ENCODE assay signal across 23 mouse cellular contexts in genomic region chr19:38758056-38758455, GRCm38 (mm10).
DNase-seq lines count a peak whose midpoint lies in the region; ATAC-seq and TF ChIP-seq lines count a peak whose summit lies in the region.
"Had no signal": no experiment of that assay in that cellular context is flagged by ENCODE, and none has a peak within 500 bp of the region (broad histone marks: within the 10 kb centered on the region; RNA-seq: fewer than 3 reads in every experiment).

No protein-coding gene starts in this region.

- no peak overlapping the region for H3K9ac ChIP-seq in heart, embryonic 13.5 days
- no peak overlapping the region for H3K9ac ChIP-seq in neural tube, embryonic 15.5 days (replicated peaks)
- H3K9ac ChIP-seq in ES-E14 (ENCODE audit: insufficient read depth, low read depth, low read length, poor library complexity, severe bottlenecking): no peak overlapping the region
- H3K9ac ChIP-seq in limb, embryonic 15.5 days: no peak overlapping the region
- H3K9ac ChIP-seq in lung, postnatal 0 days (replicated peaks; ENCODE audit: low read depth): no peak overlapping the region
- H3K9ac ChIP-seq: embryonic facial prominence, embryonic 12.5 days; intestine, embryonic 15.5 days; liver, embryonic 15.5 days; lung, embryonic 15.5 days had no signal

- 57% methylated on average over 5 of the region's 5 CpGs for WGBS in heart, embryonic 13.5 days
- WGBS in neural tube, embryonic 15.5 days: 63% methylated on average over 5 of the region's 5 CpGs
- whole genome bisulfite sequencing in limb, embryonic 15.5 days: 54% methylated on average over 5 of the region's 5 CpGs
- 62% methylated on average over 5 of the region's 5 CpGs for WGBS in lung, postnatal 0 days

- H3K4me3 ChIP-seq in heart, embryonic 13.5 days: no peak overlapping the region
- no peak overlapping the region for H3K4me3 ChIP-seq in neural tube, embryonic 15.5 days (replicated peaks)
- H3K4me3 ChIP-seq in ES-E14 (ENCODE audit: insufficient read depth in 1 of 2, low read depth in 1 of 2, low read length in 2 of 2, poor library complexity in 1 of 2, severe bottlenecking in 1 of 2): no peak overlapping the region
- H3K4me3 ChIP-seq in limb, embryonic 15.5 days: no peak overlapping the region
- no peak overlapping the region for H3K4me3 ChIP-seq in lung, postnatal 0 days (ENCODE audit: low read depth, low read length)
- H3K4me3 ChIP-seq: embryonic facial prominence, embryonic 12.5 days; hindbrain, embryonic 10.5 days; intestine, embryonic 15.5 days; liver, embryonic 15.5 days; lung, embryonic 15.5 days; midbrain, embryonic 10.5 days; myocyte had no signal

- H3K9me3 ChIP-seq in heart, embryonic 13.5 days: no peaks in the 10 kb centered on the region
- no peaks in the 10 kb centered on the region for H3K9me3 ChIP-seq in neural tube, embryonic 15.5 days (replicated peaks)
- no peaks in the 10 kb centered on the region for H3K9me3 ChIP-seq in ES-E14 (ENCODE audit: control insufficient read depth, insufficient read depth, low read depth, low read length)
- H3K9me3 ChIP-seq in limb, embryonic 15.5 days: no peaks in the 10 kb centered on the region
- no peaks in the 10 kb centered on the region for H3K9me3 ChIP-seq in lung, postnatal 0 days (ENCODE audit: low read length)
- H3K9me3 ChIP-seq: embryonic facial prominence, embryonic 12.5 days; hindbrain, embryonic 10.5 days; intestine, embryonic 15.5 days; liver, embryonic 15.5 days; lung, embryonic 15.5 days; midbrain, embryonic 10.5 days had no signal

- TF ChIP-seq CTCF in lung, postnatal 0 days (IDR thresholded peaks at IDR 0.05): no peak

- in situ Hi-C loops in ES-E14 (cut with MboI; ENCODE audit: low sequenced_read_pairs in 2 of 2, unreplicated experiment in 2 of 2): loop anchor here in 1 of 2 experiments (25.0 kb wide), 1 partner anchor 321 kb away; no protein-coding TSS in a partner anchor

- peaks cover 20% of the 10 kb centered on the region for H3K4me1 ChIP-seq in heart, embryonic 13.5 days
- H3K4me1 ChIP-seq in neural tube, embryonic 15.5 days: peaks cover 6% of the 10 kb centered on the region; the same call in 1 of the 2 replicates
- H3K4me1 ChIP-seq in ES-E14 (ENCODE audit: control insufficient read depth in 2 of 2, insufficient read depth in 2 of 2, low read length in 2 of 2, poor library complexity in 1 of 2): 0 out of 4 replicates have a peak, but pooled peaks cover 0 to 3% of the 10 kb centered on the region in 2 experiments
- H3K4me1 ChIP-seq in limb, embryonic 15.5 days: peaks cover 14% of the 10 kb centered on the region; the same call in 1 of the 2 replicates
- no peaks in the 10 kb centered on the region for H3K4me1 ChIP-seq in lung, postnatal 0 days (ENCODE audit: insufficient read depth, low read depth, low read length)
- H3K4me1 ChIP-seq: hindbrain, embryonic 10.5 days; intestine, embryonic 15.5 days; liver, embryonic 15.5 days; midbrain, embryonic 10.5 days had no signal

- H3K4me2 ChIP-seq in heart, embryonic 13.5 days: no peak overlapping the region
- no peak overlapping the region for H3K4me2 ChIP-seq in neural tube, embryonic 15.5 days
- H3K4me2 ChIP-seq in limb, embryonic 15.5 days: no peak overlapping the region
- H3K4me2 ChIP-seq in lung, postnatal 0 days (replicated peaks; ENCODE audit: low read depth, low read length): no peak overlapping the region
- H3K4me2 ChIP-seq: embryonic facial prominence, embryonic 12.5 days; intestine, embryonic 15.5 days; liver, embryonic 15.5 days; lung, embryonic 15.5 days had no signal

- H3K36me3 ChIP-seq in heart, embryonic 13.5 days: peaks cover 23% of the 10 kb centered on the region; the same call in 1 of the 2 replicates
- no peaks in the 10 kb centered on the region for H3K36me3 ChIP-seq in neural tube, embryonic 15.5 days
- H3K36me3 ChIP-seq in ES-E14 (ENCODE audit: control insufficient read depth, insufficient read depth, low read length, poor library complexity, severe bottlenecking): no peaks in the 10 kb centered on the region
- peaks cover 4% of the 10 kb centered on the region for H3K36me3 ChIP-seq in limb, embryonic 15.5 days
- no peaks in the 10 kb centered on the region for H3K36me3 ChIP-seq in lung, postnatal 0 days (ENCODE audit: insufficient read depth, low read length)
- H3K36me3 ChIP-seq: embryonic facial prominence, embryonic 12.5 days; intestine, embryonic 15.5 days; liver, embryonic 15.5 days; lung, embryonic 15.5 days had no signal

- peak overlapping the region; percentile 32; the same call in 1 of the 2 replicates for H3K27ac ChIP-seq in heart, embryonic 13.5 days (replicated peaks)
- H3K27ac ChIP-seq in neural tube, embryonic 15.5 days (replicated peaks): 0 out of 2 replicates have a peak overlapping the region, but pooled peaks have one; percentile 38
- no peak overlapping the region for H3K27ac ChIP-seq in ES-E14 (ENCODE audit: insufficient read depth, low read depth, low read length, poor library complexity, severe bottlenecking)
- peak overlapping the region; percentile 27 for H3K27ac ChIP-seq in limb, embryonic 15.5 days
- no peak overlapping the region for H3K27ac ChIP-seq in lung, postnatal 0 days (ENCODE audit: low read length)
- H3K27ac ChIP-seq: embryonic facial prominence, embryonic 12.5 days; hindbrain, embryonic 10.5 days; intestine, embryonic 15.5 days; liver, embryonic 15.5 days; lung, embryonic 15.5 days; macrophage; midbrain, embryonic 10.5 days had no signal

- H3K27me3 ChIP-seq in heart, embryonic 13.5 days (replicated peaks): no peaks in the 10 kb centered on the region
- no peaks in the 10 kb centered on the region for H3K27me3 ChIP-seq in neural tube, embryonic 15.5 days (replicated peaks)
- H3K27me3 ChIP-seq in limb, embryonic 15.5 days: no peaks in the 10 kb centered on the region
- H3K27me3 ChIP-seq in lung, postnatal 0 days (replicated peaks; ENCODE audit: insufficient read depth, low read length): no peaks in the 10 kb centered on the region
- H3K27me3 ChIP-seq: embryonic facial prominence, embryonic 12.5 days; intestine, embryonic 15.5 days; liver, embryonic 15.5 days; lung, embryonic 15.5 days had no signal

- no peak for ATAC-seq in heart, embryonic 13.5 days (ENCODE audit: extremely low read depth, insufficient number of reproducible peaks, low FRiP score, low TSS enrichment)
- no peak for ATAC-seq in neural tube, embryonic 15.5 days (ENCODE audit: low FRiP score)
- ATAC-seq in limb, embryonic 15.5 days (ENCODE audit: insufficient number of reproducible peaks, low FRiP score, low TSS enrichment, low read depth): no peak
- no peak for ATAC-seq in lung, postnatal 0 days
- ATAC-seq: forebrain, embryonic 14.5 days; hindbrain, embryonic 16.5 days; midbrain, embryonic 16.5 days had no signal

- TF ChIP-seq EP300 in lung, postnatal 0 days (IDR thresholded peaks at IDR 0.05): no peak

- DNase-seq in heart, postnatal 4 days: no peak
- DNase-seq in neural tube, embryonic 10.5 days (ENCODE audit: extremely low spot score, low spot score): no peak
- DNase-seq in ES-E14 (ENCODE audit: low read depth, low spot score): peak; percentile 24
- DNase-seq in lung, postnatal 0 days (ENCODE audit: low spot score): no peak
- DNase-seq: cerebellum, adult 11 months; cerebellum, adult 9-11 months; kidney, adult 8-10 months; liver; thymus, postnatal 14 days had no signal

TF ChIP-seq in ES-E14, 5 proteins besides CTCF, POLR2A, EP300 and RAD21:
- TF ChIP-seq ZNF384 (IDR thresholded peaks at IDR 0.05; ENCODE audit: low read depth, low read length): no peak
- TF ChIP-seq MAFK (IDR thresholded peaks at IDR 0.05; ENCODE audit: insufficient read depth, low read depth, low read length): no peak
- TF ChIP-seq ZC3H11A (IDR thresholded peaks at IDR 0.05; ENCODE audit: borderline replicate concordance, low read depth, low read length): no peak
- no peak for TF ChIP-seq HCFC1 (IDR thresholded peaks at IDR 0.05; ENCODE audit: borderline replicate concordance, insufficient read depth, low read length)
- no peak for TF ChIP-seq CHD2 (IDR thresholded peaks at IDR 0.05; ENCODE audit: low read depth, low read length)
TF ChIP-seq in ES-E14: peak in this region for 0.

Comparison
In these comparisons a context has a peak if more than half of its experiments do, and no peak if none do; other contexts are left out.
1. H3K27ac ChIP-seq: peak in heart, embryonic 13.5 days (single experiment), neural tube, embryonic 15.5 days (single experiment) and limb, embryonic 15.5 days (single experiment); none in ES-E14 (single experiment) and lung, postnatal 0 days (single experiment).